Mouse (Mus musculus) neural tube, embryonic 12.5 days (tissue): ENCODE results near the gene Lrrc75b. TPM values are rescaled to one million over a fixed set of nuclear protein-coding genes. Genes with fewer than 3 reads are reported as not detected.

Source experiments
- ATAC-seq: fragments of 200-750 bp; cut with Nextera tagmentation; 2 replicates; pipeline ENCODE4 v1.8.0; 2017; ENCODE audit warnings: low read depth, mild to moderate bottlenecking, moderate TSS enrichment, moderate library complexity; ENCODE audit not compliant: low FRiP score
- H3K27ac ChIP-seq: fragments of 300-500 bp; sonication (generic); 2 replicates; pipeline ENCODE4 v1.5.1; 2016
- H3K27me3 ChIP-seq: fragments of 300-500 bp; sonication (generic); replicated peaks from 2 replicates; pipeline ENCODE4 v1.6.1; 2016; ENCODE audit warnings: mild to moderate bottlenecking
- H3K36me3 ChIP-seq: fragments of 300-500 bp; sonication (generic); 2 replicates; pipeline ENCODE4 v1.6.1; 2016; ENCODE audit warnings: mild to moderate bottlenecking
- H3K4me1 ChIP-seq: fragments of 300-500 bp; sonication (generic); 2 replicates; pipeline ENCODE4 v1.6.1; 2016
- H3K4me2 ChIP-seq: fragments of 300-500 bp; sonication (generic); replicated peaks from 2 replicates; pipeline ENCODE4 v1.6.1; 2016; ENCODE audit warnings: mild to moderate bottlenecking
- H3K4me3 ChIP-seq: fragments of 300-500 bp; sonication (generic); 2 replicates; pipeline ENCODE4 v1.5.1; 2016
- H3K9ac ChIP-seq: fragments of 300-500 bp; sonication (generic); 2 replicates; pipeline ENCODE4 v1.6.1; 2016; ENCODE audit warnings: mild to moderate bottlenecking
- H3K9me3 ChIP-seq: fragments of 300-500 bp; sonication (generic); 2 replicates; pipeline ENCODE4 v1.6.1; 2016; ENCODE audit warnings: mild to moderate bottlenecking
- WGBS: fragments of 180-500 bp; shearing (Covaris S2); methylation state at CpG from one replicate; pipeline ENCODE4 v1.1.7; 2016; 5-methylcytosine and 5-hydroxymethylcytosine counted together
- polyA plus RNA-seq: library from polyadenylated mRNA; unstranded; fragments of >200 nt; fragmentation: Nextera tagmentation; extraction: Ambion mirVana; gene quantifications from 2 replicates; pipeline ENCODE4 v1.2.1, GENCODE M21; 2016

Lrrc75b gene
- polyA plus RNA-seq, 1 experiment from 2014 or later: 16.7 TPM

GRCm38 (mm10) chr10:75552701-75553450 lies 7.3 kb downstream of the Lrrc75b start:
- no peaks in the 10 kb centered on the region; the same call in none of the 2 replicates for H3K27me3 ChIP-seq
- H3K4me1 ChIP-seq: peaks cover 30% of the 10 kb centered on the region
- H3K36me3 ChIP-seq: peaks cover 19% of the 10 kb centered on the region
- 61% methylated on average over 13 of the region's 13 CpGs for WGBS
- H3K27ac ChIP-seq: no peak overlapping the region
- H3K4me2 ChIP-seq: no peak overlapping the region
- H3K9ac ChIP-seq: no peak overlapping the region
- no peak for ATAC-seq
- H3K4me3 ChIP-seq: no peak overlapping the region
- no peaks in the 10 kb centered on the region for H3K9me3 ChIP-seq

GRCm38 (mm10) chr10:75552106-75552505 lies 8.0 kb downstream of the Lrrc75b start:
- Histone ChIP-seq H3K36me3 (peaks cover 19% of the 10 kb centered on the region), H3K4me1 (peaks cover 23% of the 10 kb centered on the region), H3K9me3 (no peaks in the 10 kb centered on the region), H3K4me3 (no peak overlapping the region), H3K27ac (no peak overlapping the region), H3K4me2 (no peak overlapping the region), H3K9ac (no peak overlapping the region), H3K27me3 (no peaks in the 10 kb centered on the region; the same call in 1 of the 2 replicates)
- WGBS: 78% methylated on average over 2 of the region's 2 CpGs
- ATAC-seq: no peak

- Histone ChIP-seq H3K4me3 (no peak overlapping the region), H3K4me1 (peaks cover 13% of the 10 kb centered on the region), H3K4me2 (no peak overlapping the region), H3K9me3 (no peaks in the 10 kb centered on the region), H3K27ac (no peak overlapping the region), H3K36me3 (peaks cover 16% of the 10 kb centered on the region), H3K9ac (no peak overlapping the region), H3K27me3 (no peaks in the 10 kb centered on the region; the same call in 1 of the 2 replicates)
- no peak for ATAC-seq
- WGBS: 50% methylated on average over 12 of the region's 12 CpGs
Observed at GRCm38 (mm10) chr10:75551175-75551574, 9.0 kb downstream of the Lrrc75b start.

GRCm38 (mm10) chr10:75549886-75550285 lies 10.2 kb downstream of the Lrrc75b start:
- H3K36me3 ChIP-seq: peaks cover 8% of the 10 kb centered on the region
- H3K9me3 ChIP-seq: 0 out of 2 replicates have a peak, but pooled peaks cover 6% of the 10 kb centered on the region
- 71% methylated on average over 7 of the region's 7 CpGs for WGBS
- H3K4me1 ChIP-seq: peaks cover 4% of the 10 kb centered on the region; the same call in 1 of the 2 replicates
- no peak for ATAC-seq
- H3K27ac ChIP-seq: no peak overlapping the region
- H3K27me3 ChIP-seq: no peaks in the 10 kb centered on the region; the same call in 1 of the 2 replicates
- H3K4me3 ChIP-seq: no peak overlapping the region
- H3K4me2 ChIP-seq: no peak overlapping the region
- no peak overlapping the region for H3K9ac ChIP-seq

- H3K9ac ChIP-seq: no peak overlapping the region
- no peak overlapping the region for H3K4me3 ChIP-seq
- no peak overlapping the region for H3K27ac ChIP-seq
- ATAC-seq: peak; percentile 68
- 44% methylated on average over 14 of the region's 14 CpGs for WGBS
- 0 out of 2 replicates have a peak overlapping the region, but pooled peaks have one; percentile 7 for H3K4me2 ChIP-seq
- 0 out of 2 replicates have a peak, but pooled peaks cover 6% of the 10 kb centered on the region for H3K9me3 ChIP-seq
- H3K27me3 ChIP-seq: no peaks in the 10 kb centered on the region; the same call in 1 of the 2 replicates
- peaks cover 4% of the 10 kb centered on the region; the same call in 1 of the 2 replicates for H3K4me1 ChIP-seq
- peaks cover 2% of the 10 kb centered on the region for H3K36me3 ChIP-seq
Observed at GRCm38 (mm10) chr10:75548486-75548885, 11.6 kb downstream of the Lrrc75b start.

GRCm38 (mm10) chr10:75547901-75548300 lies 12.2 kb downstream of the Lrrc75b start:
- no peaks in the 10 kb centered on the region; the same call in 1 of the 2 replicates for H3K27me3 ChIP-seq
- H3K27ac ChIP-seq: no peak overlapping the region
- WGBS: 63% methylated on average over 7 of the region's 7 CpGs
- H3K4me2 ChIP-seq: no peak overlapping the region
- no peak overlapping the region for H3K9ac ChIP-seq
- H3K4me1 ChIP-seq: peaks cover 4% of the 10 kb centered on the region; the same call in 1 of the 2 replicates
- H3K4me3 ChIP-seq: no peak overlapping the region
- no peaks in the 10 kb centered on the region for H3K36me3 ChIP-seq
- H3K9me3 ChIP-seq: 0 out of 2 replicates have a peak, but pooled peaks cover 6% of the 10 kb centered on the region
- no peak for ATAC-seq

- no peak overlapping the region for H3K9ac ChIP-seq
- 94% methylated on average over 5 of the region's 5 CpGs for WGBS
- H3K27ac ChIP-seq: no peak overlapping the region
- no peaks in the 10 kb centered on the region for H3K9me3 ChIP-seq
- H3K27me3 ChIP-seq: no peaks in the 10 kb centered on the region
- H3K4me1 ChIP-seq: no peaks in the 10 kb centered on the region
- peaks cover 42% of the 10 kb centered on the region for H3K36me3 ChIP-seq
- H3K4me3 ChIP-seq: no peak overlapping the region
- ATAC-seq: no peak
- no peak overlapping the region for H3K4me2 ChIP-seq
Observed at GRCm38 (mm10) chr10:75536123-75536522, 24.0 kb downstream of the Lrrc75b start.

GRCm38 (mm10) chr10:75535423-75535822 lies 24.7 kb downstream of the Lrrc75b start:
- Histone ChIP-seq H3K4me2 (no peak overlapping the region), H3K9ac (no peak overlapping the region), H3K4me3 (no peak overlapping the region), H3K36me3 (peaks cover 45% of the 10 kb centered on the region), H3K4me1 (no peaks in the 10 kb centered on the region), H3K27me3 (no peaks in the 10 kb centered on the region), H3K27ac (no peak overlapping the region), H3K9me3 (no peaks in the 10 kb centered on the region)
- no peak for ATAC-seq
- 90% methylated on average over 2 of the region's 2 CpGs for WGBS

- ATAC-seq: no peak
- Histone ChIP-seq H3K36me3 (peaks cover 46% of the 10 kb centered on the region), H3K4me1 (no peaks in the 10 kb centered on the region), H3K4me3 (no peak overlapping the region), H3K27me3 (no peaks in the 10 kb centered on the region), H3K9me3 (no peaks in the 10 kb centered on the region), H3K4me2 (no peak overlapping the region), H3K27ac (no peak overlapping the region), H3K9ac (no peak overlapping the region)
- 90% methylated on average over 8 of the region's 8 CpGs for WGBS
Observed at GRCm38 (mm10) chr10:75534934-75535333, 25.2 kb downstream of the Lrrc75b start.

- H3K27ac ChIP-seq: no peak overlapping the region
- no peak for ATAC-seq
- H3K9ac ChIP-seq: no peak overlapping the region
- H3K4me2 ChIP-seq: no peak overlapping the region
- no peaks in the 10 kb centered on the region for H3K4me1 ChIP-seq
- WGBS: 95% methylated on average over 8 of the region's 8 CpGs
- no peaks in the 10 kb centered on the region for H3K9me3 ChIP-seq
- H3K27me3 ChIP-seq: no peaks in the 10 kb centered on the region
- peaks cover 46% of the 10 kb centered on the region for H3K36me3 ChIP-seq
- H3K4me3 ChIP-seq: no peak overlapping the region
Observed at GRCm38 (mm10) chr10:75534216-75534615, 25.9 kb downstream of the Lrrc75b start.

- H3K4me3 ChIP-seq: no peak overlapping the region
- H3K9ac ChIP-seq: no peak overlapping the region
- no peaks in the 10 kb centered on the region for H3K4me1 ChIP-seq
- no peaks in the 10 kb centered on the region for H3K27me3 ChIP-seq
- no peaks in the 10 kb centered on the region for H3K9me3 ChIP-seq
- H3K4me2 ChIP-seq: no peak overlapping the region
- H3K27ac ChIP-seq: no peak overlapping the region
- 92% methylated on average over 9 of the region's 9 CpGs for WGBS
- peaks cover 50% of the 10 kb centered on the region for H3K36me3 ChIP-seq
- no peak for ATAC-seq
Observed at GRCm38 (mm10) chr10:75531532-75532090, 28.5 kb downstream of the Lrrc75b start.

- 92% methylated on average over 2 of the region's 2 CpGs for WGBS
- H3K36me3 ChIP-seq: peaks cover 45% of the 10 kb centered on the region
- no peak overlapping the region for H3K4me2 ChIP-seq
- no peak overlapping the region for H3K9ac ChIP-seq
- no peak for ATAC-seq
- H3K4me1 ChIP-seq: no peaks in the 10 kb centered on the region
- H3K27me3 ChIP-seq: no peaks in the 10 kb centered on the region
- H3K27ac ChIP-seq: no peak overlapping the region
- no peak overlapping the region for H3K4me3 ChIP-seq
- no peaks in the 10 kb centered on the region for H3K9me3 ChIP-seq
Observed at GRCm38 (mm10) chr10:75530322-75530721, 29.8 kb downstream of the Lrrc75b start.
